Mouse (Mus musculus): ENCODE data around the gene Grm8.

- TF ChIP-seq CTCF (IDR thresholded peaks at IDR 0.05; ENCODE audit: low read depth, low read length) (no peak), GATA1 (IDR thresholded peaks at IDR 0.05; ENCODE audit: borderline replicate concordance, low read length) (no peak), POLR2AphosphoS5 (IDR thresholded peaks at IDR 0.05; ENCODE audit: insufficient replicate concordance, low read depth, low read length) (no peak), GATA2 (IDR thresholded peaks at IDR 0.05; ENCODE audit: borderline replicate concordance, low read depth, low read length) (no peak), TAL1 (conservative IDR thresholded peaks at IDR 0.05; ENCODE audit: low read depth, low read length) (no peak)
These were observed 242.1 kb downstream of the Grm8 start for GRCm38 (mm10) chr6:27892886-27893285.
